Mouse (Mus musculus): ENCODE results near the gene Vgf. TPM values are rescaled to one million over a fixed set of nuclear protein-coding genes. Genes with fewer than 3 reads are reported as not detected.

Gene Vgf
- total RNA-seq, 2 experiments from 2014 or later = not detected

DNA sequence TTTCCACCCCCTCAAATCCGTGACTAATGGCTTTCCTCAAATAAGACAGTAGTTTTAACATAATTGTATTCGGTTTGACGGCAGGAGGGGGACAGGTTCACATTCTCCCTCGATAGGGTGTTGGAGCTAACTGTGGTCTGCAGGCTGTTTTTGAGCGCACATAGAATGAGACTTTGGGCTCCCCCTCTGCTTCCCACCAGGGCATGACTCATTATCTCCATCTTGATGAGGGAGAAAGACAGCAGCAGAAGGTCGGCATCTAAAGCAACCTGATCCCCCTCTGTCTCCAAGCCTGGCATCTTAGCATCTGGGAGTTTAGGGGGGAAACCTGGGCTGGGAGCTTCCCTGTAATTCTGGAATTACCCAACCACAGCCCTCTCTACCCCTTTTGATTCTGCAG is 39.3 kb downstream of the Vgf start:
- DNase-seq (ENCODE audit: low spot score) = no peak
- intact Hi-C loops (cut with DNase I) = no loop called here

DNA sequence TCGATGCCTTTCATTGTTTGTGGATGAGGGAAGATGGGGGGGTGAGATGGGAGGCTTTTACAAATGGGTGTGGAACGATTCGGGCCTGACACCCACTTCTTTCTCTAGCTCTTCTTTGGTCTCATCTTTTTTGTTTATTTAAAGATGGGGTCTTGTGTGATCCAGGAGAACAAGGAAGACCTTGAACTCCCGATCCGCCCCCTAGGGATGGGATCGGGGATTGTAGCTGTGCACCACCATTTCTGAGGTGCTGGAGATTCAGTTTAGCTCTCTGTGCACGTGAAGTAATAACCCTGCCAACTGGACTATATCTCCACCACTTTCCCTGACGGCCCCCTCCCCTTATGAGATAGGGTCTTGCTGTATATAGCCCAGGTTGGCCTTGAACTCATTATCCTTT is 39.7 kb downstream of the Vgf start:
- intact Hi-C loops (cut with DNase I) = no loop called here
- no peak for DNase-seq (ENCODE audit: low spot score)

- no peak for DNase-seq (ENCODE audit: low spot score)
Measured at GRCm38 (mm10) chr5:137068711-137069110, 42.5 kb downstream of the Vgf start.

GRCm38 (mm10) chr5:137070881-137071605 is 44.9 kb downstream of the Vgf start:
- intact Hi-C loops (cut with DNase I) = no loop called here
- DNase-seq (ENCODE audit: low spot score) = no peak

More at GRCm38 (mm10) chr5:137068711-137069110, 42.5 kb downstream of the Vgf start:
- intact Hi-C loops (cut with DNase I) = no loop called here

DNA sequence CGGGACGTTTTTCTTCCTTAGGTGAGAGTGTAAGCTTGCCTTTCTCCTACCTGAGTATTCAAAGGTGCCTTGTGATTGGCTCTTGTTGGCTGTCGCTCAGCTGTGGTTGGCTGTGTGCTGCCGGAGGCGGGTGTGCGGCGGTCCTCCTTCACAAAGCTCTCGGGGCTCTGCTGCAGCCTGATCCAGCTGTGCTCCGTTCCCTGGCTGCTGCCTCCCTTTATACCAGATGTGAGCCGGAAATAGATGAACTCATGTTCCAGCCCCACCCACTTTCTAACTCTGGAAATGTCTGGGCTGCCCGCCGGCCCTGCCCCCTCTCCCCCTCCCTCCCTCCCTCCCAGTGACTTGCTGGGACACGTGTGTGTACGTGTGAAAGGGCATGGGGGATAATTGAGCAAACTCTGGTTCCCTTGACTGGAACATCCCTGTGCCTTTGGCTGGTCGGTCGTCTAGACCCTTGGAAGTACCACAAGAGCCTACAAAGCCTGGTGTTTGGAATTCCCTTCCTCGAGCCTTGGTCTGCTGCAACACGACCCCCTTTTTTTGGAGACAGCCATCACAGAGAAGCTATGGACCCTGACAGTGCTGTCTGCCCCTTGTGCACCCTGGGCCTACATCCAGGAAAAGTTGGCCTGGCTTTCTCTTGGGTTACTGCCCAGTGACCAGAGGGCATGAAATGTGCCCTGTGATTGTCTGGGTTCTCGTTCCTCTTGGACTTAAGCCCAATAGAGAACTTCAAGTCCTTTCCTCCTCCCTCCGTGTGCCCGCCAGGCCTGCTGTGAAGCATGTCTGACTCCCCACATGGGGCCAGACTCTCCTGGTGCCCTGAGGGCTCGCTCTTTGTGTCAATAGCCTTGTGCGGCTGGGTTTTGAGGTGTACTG is 46.1 kb downstream of the Vgf start, which contains the start of gene Serpine1:
Gene Serpine1, minus strand, starts transcription at position 190 of the 882 bp plus-strand sequence.
- DNase-seq (ENCODE audit: low spot score) = peak; percentile 90
- intact Hi-C loops (cut with DNase I) = no loop called here

- intact Hi-C loops (cut with DNase I) = no loop called here
- DNase-seq (ENCODE audit: low spot score) = no peak
Measured at GRCm38 (mm10) chr5:137073141-137073540, 46.9 kb downstream of the Vgf start.

GRCm38 (mm10) chr5:137074191-137074651 is 48.0 kb downstream of the Vgf start:
- intact Hi-C loops (cut with DNase I) = no loop called here
- peak; percentile 41 for DNase-seq (ENCODE audit: low spot score)

- intact Hi-C loops (cut with DNase I) = no loop called here
- DNase-seq (ENCODE audit: low spot score) = no peak
Measured at GRCm38 (mm10) chr5:137075726-137076125, 49.5 kb downstream of the Vgf start.

DNA sequence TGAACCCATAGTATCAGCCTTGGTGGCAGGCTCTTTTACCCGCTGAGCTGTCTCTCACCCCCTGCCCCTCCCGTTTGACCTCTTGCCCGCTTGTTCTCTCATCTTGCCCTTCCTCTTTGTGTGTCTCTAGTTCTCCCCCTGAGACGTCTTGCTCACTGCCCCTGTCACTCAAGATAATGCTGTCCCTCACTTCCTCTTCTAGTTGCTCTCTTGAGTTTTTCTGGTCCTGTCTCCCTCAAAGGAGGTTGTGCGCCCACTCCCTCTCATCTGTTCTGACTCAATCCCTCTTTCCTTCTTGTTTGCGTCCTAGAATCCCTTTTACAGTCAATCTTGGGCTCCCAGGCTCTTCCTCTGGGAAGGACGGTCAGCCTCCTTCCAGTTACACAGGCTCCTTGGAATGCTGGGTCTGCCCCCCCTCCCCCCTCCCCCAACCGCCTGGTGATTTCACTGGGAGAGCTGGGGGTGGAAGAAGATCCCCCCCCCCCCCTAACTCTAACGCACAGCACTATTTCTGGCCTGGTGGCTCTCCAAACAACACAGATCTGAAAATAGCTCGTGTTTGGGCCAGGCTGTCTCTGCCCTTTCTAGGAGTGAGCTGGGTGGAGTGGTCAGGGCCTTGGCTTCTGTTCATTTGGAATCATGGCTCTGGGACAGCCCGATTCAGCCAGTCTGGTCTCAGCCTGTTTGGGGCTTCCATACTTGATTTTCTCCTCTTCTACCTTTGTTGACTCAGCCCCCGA is 50.2 kb downstream of the Vgf start:
- intact Hi-C loops (cut with DNase I) = no loop called here
- DNase-seq (ENCODE audit: low spot score) = peak; percentile 55

DNA sequence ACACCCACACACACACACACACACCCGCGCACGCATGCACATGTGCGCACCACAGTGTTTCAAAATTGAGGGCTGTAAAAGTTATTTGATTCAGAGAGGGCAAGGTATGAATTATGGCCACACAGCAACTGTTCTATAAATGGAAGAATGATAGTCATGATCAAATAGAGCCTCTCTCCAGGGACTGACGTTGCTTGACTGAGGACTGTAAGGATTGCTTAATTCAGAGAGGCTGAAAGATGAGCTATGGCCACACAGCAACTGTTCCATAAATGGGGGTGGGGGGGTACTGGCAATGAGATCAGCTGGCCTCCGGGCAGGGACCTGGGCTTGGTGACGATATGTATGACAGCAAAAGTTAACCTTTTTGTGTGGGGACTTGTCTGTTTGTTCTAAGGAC is 51.0 kb downstream of the Vgf start:
- no peak for DNase-seq (ENCODE audit: low spot score)
- intact Hi-C loops (cut with DNase I) = no loop called here

DNA sequence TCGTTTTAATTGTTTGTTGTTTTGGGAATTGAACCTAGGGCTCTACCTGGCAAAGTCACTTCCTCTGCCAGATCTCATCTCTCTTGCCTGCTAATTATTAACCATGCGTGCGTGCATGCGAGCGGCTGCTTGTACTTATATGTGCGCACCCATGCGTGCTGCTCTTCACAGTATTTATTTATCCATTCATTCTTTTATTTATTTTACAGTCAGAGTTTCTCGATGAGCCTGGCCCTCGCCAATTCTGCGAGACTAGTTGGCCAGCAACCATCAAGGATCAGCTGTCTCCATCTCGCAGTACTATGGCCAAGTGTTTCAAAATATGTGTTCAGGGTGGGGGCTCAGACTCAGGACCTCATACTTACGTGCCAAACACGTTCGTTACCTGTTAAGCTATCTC is 51.8 kb downstream of the Vgf start:
- DNase-seq (ENCODE audit: low spot score) = no peak
- intact Hi-C loops (cut with DNase I) = no loop called here

DNA sequence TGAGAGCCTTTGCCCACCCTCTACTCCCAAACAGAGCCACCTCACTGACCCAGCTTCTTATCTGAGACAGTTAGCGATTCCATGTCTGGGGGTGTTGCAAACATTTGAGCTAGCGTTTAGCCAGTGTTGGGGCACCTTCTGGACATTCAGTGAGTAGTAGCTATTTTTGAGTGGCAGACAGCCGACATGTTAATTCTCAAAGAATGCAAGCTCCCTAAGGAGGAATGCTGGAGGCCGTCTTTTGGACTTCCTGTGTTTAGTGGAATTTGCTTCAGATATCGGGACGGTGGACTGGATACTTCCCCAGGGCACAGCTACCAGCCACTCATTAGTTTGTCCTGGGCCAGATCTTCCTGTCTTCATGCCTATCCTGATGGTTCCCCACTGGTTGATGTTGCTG is 52.4 kb downstream of the Vgf start:
- no peak for DNase-seq (ENCODE audit: low spot score)
- intact Hi-C loops (cut with DNase I) = no loop called here

DNA sequence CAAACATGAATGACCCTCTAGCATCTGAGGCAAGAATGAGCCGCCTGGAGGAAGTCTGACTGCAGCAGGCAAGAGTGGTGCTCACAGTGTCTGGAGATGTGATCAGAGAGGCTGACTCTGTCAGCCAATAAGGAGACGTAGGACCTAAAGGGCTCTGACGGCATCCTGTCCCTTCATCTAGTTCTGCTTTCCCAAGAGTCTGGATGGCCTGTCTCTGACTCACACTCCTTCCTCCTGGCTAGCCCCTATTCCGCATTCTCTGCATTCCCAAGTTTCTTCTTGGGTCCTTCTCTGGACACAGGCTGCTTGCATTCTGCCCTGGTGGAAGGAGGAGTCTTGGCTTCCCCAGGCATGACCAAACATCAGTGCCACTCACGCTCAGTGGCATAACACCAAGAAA is 53.7 kb downstream of the Vgf start:
- peak; percentile 30 for DNase-seq (ENCODE audit: low spot score)
- intact Hi-C loops (cut with DNase I) = no loop called here

Small RNA genes lying within 50 kb of the gene (microRNA-seq; reads per million reads assigned to microRNA genes)
- gene Mir702 = 16.4 reads per million, percentile 33 among the genes with 10 or more reads in this experiment

Other genes with a start within 250 kb of the Vgf start
- gene Col26a1, start 143.2 kb upstream of the Vgf start, total RNA-seq (2021) = 1 to 10 TPM; 2.7 to 2.8 TPM
- 1 to 10 TPM; 8.8 to 8.9 TPM for gene Ift22, start 118.2 kb upstream of the Vgf start, total RNA-seq (2021)
- gene Fis1, start 73.1 kb upstream of the Vgf start, total RNA-seq (2021) = 100 to 1,000 TPM; 172 to 177 TPM
- gene Cldn15, start 59.8 kb upstream of the Vgf start, total RNA-seq (2021) = 10 to 100 TPM in 1 of 2 experiments, 1 to 10 TPM in 1; 8.9 to 10.4 TPM
- gene Plod3, start 39.4 kb upstream of the Vgf start, total RNA-seq (2021) = 10 to 100 TPM; 37.5 to 40.4 TPM
- gene Znhit1, start 38.4 kb upstream of the Vgf start, total RNA-seq (2021) = 10 to 100 TPM; 57.2 to 67.0 TPM
- 10 to 100 TPM; 34.4 to 43.0 TPM for gene Ap1s1, start 19.7 kb downstream of the Vgf start, total RNA-seq (2021)
- gene Serpine1, start 45.9 kb downstream of the Vgf start, total RNA-seq (2021) = 10 to 100 TPM; 18.3 to 27.6 TPM
- gene Trim56, start 89.8 kb downstream of the Vgf start, total RNA-seq (2021) = 10 to 100 TPM; 18.0 to 22.0 TPM
- not detected for gene Muc3, start 122.9 kb downstream of the Vgf start, total RNA-seq (2021)
- gene Muc3a, start 186.0 kb downstream of the Vgf start, total RNA-seq (2021) = under 1 TPM; 0.26 to 0.31 TPM